Mouse (Mus musculus): Measurements from ENCODE around the gene Tmem117.

Gene Tmem117

GRCm38 (mm10) chr15:94893201-94893600 lies 264.2 kb downstream of the Tmem117 start:
- DNase-seq (ENCODE audit: low read depth, low spot score), result no peak

DNA sequence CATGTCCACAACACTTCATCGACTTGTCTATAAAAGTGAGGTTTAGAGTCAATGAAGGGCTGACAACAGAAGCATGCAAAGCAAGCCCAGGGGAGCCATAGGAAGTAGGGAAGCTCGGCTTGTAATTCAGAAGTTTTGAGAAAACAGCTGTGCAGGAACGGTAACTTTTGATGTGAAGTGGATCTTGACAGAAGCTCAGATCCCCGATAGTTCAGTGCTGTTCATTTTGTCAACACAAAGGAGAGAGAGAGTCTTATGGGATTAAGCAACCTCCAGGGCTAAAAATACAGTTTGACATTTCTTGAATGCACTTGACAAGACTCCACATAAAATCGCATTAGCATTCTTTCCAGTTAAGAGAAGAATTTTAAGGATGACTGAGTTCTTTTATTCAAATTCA lies 265.1 kb downstream of the Tmem117 start:
- DNase-seq (ENCODE audit: low read depth, low spot score), result no peak

DNA sequence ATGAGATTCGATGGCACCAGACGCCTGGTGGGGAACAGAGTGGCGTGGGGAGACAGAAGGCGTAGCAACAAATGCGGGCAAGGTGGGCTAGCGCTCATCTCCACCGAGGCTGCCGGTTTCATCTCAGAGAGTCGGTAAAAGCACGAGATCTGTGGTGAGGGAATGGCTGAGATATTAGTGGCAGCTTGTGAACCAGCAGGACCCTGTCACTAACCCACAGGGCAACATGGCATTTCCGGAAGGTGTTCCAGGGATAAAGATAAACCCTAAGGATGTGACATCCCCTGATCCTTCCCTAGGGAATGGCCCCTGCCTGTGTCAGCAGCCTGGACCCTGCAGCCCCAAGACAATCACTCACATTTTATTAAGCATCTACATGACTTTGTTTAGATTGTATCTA lies 266.6 kb downstream of the Tmem117 start:
- DNase-seq (ENCODE audit: low read depth, low spot score), result no peak

- no peak for DNase-seq (ENCODE audit: low read depth, low spot score)
These were observed 274.2 kb downstream of the Tmem117 start for GRCm38 (mm10) chr15:94903188-94903587.

- DNase-seq (ENCODE audit: low read depth, low spot score), result no peak
These were observed 275.8 kb downstream of the Tmem117 start for GRCm38 (mm10) chr15:94904672-94905407.

GRCm38 (mm10) chr15:94921672-94922071 lies 292.6 kb downstream of the Tmem117 start:
- no peak for DNase-seq (ENCODE audit: low read depth, low spot score)

DNA sequence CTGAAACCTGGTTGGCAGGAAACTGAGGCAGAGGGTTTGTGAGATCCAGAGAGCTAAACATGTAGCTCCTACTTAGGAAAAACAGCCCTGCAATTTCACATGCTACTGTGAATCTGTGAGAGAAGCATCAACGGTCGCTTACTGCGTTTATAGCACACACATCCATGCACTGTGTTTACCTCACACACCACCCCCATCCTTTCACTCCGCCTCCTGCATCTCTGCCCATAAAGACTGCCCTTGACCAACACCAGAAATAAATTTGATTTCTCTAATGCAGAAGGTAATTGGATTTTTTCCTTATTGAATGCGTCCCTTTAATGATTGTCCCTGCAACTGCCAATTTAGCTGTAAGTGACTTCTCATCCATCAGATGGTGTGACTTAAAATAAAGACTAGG lies 299.0 kb downstream of the Tmem117 start:
- DNase-seq (ENCODE audit: low read depth, low spot score), result no peak

DNA sequence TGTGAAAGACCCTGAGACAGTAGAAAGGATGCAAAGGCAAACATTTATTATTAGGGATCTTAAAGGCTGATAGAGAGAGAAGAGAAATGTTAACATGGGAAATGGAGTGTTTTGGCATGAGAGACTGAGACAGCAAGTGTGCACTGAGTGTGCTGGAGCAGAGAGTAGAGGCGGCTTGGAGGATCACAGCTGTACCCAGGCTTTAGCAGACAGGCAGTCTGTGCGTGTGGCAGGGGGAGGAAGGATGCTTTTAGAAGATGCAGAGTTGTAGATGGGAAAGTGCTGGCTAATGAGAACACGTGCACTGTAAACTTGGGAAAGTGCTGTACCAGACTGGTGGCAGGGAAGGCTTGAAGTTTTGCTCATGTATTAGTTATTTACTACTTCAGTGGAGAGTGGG lies 301.7 kb downstream of the Tmem117 start:
- no peak for DNase-seq (ENCODE audit: low read depth, low spot score)

GRCm38 (mm10) chr15:94933044-94933443 lies 304.0 kb downstream of the Tmem117 start:
- no peak for DNase-seq (ENCODE audit: low read depth, low spot score)

GRCm38 (mm10) chr15:94933480-94933879 lies 304.4 kb downstream of the Tmem117 start:
- DNase-seq (ENCODE audit: low read depth, low spot score), result no peak

GRCm38 (mm10) chr15:94941954-94942353 lies 312.9 kb downstream of the Tmem117 start:
- DNase-seq (ENCODE audit: low read depth, low spot score), result no peak

- no peak for DNase-seq (ENCODE audit: low read depth, low spot score)
These were observed 313.4 kb downstream of the Tmem117 start for GRCm38 (mm10) chr15:94942465-94942864.

DNA sequence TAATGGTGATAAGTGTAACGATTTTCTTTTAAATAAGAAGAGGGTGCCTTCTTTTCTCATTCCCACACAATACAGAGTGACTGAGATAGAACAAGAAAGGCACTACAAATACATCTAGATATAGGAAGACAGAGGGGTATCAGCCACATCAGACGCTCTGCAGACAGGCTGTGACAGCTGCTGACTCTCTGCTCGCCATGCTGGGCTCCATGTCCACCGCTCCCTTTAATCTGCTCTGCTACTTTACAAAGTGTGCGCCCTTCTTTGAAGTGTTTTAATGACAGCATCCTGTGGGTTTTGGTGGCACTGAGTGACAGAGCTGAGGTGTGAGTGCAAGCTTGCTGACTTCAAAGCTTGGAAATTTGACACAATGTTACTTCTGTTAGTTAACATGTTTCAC lies 314.9 kb downstream of the Tmem117 start:
- no peak for DNase-seq (ENCODE audit: low read depth, low spot score)

- DNase-seq (ENCODE audit: low read depth, low spot score), result no peak
These were observed 322.5 kb downstream of the Tmem117 start for GRCm38 (mm10) chr15:94951382-94952048.

- no peak for DNase-seq (ENCODE audit: low read depth, low spot score)
These were observed 327.7 kb downstream of the Tmem117 start for GRCm38 (mm10) chr15:94956697-94957096.

GRCm38 (mm10) chr15:94957202-94957601 lies 328.2 kb downstream of the Tmem117 start:
- DNase-seq (ENCODE audit: low read depth, low spot score), result no peak

- DNase-seq (ENCODE audit: low read depth, low spot score), result no peak
These were observed 338.0 kb downstream of the Tmem117 start for GRCm38 (mm10) chr15:94967004-94967403.

GRCm38 (mm10) chr15:94968403-94969180 lies 339.6 kb downstream of the Tmem117 start:
- DNase-seq (ENCODE audit: low read depth, low spot score), result no peak

GRCm38 (mm10) chr15:94981798-94982197 lies 352.8 kb downstream of the Tmem117 start:
- no peak for DNase-seq (ENCODE audit: low read depth, low spot score)

- no peak for DNase-seq (ENCODE audit: low read depth, low spot score)
These were observed 366.3 kb downstream of the Tmem117 start for GRCm38 (mm10) chr15:94995352-94995751.

- no peak for DNase-seq (ENCODE audit: low read depth, low spot score)
These were observed 376.2 kb downstream of the Tmem117 start for GRCm38 (mm10) chr15:95005121-95005824.

DNA sequence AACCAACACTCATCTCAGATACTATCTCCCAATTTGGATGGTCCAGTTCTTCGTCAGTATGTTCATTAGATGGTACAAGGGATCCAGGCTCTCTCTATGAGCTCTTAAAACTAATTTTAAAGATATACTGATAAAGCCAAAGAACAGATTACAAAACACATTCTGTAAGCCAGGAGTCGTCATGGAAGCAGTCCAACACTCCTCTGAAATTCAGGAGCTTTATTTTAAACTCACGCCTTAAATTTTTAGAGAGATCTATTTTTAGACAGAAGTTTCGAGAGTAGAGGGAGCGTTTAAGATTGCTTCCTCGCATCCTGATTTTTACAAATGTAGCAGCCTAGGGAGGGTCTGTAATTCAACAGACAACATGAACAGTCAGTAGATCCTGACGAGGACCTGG lies 393.2 kb downstream of the Tmem117 start:
- DNase-seq (ENCODE audit: low read depth, low spot score), result no peak
